Mouse (Mus musculus) heart, embryonic 16.5 days (tissue): ENCODE results near the gene Gm7945. TPM values are rescaled to one million over a fixed set of nuclear protein-coding genes. Genes with fewer than 3 reads are reported as not detected.
"Not testable (repeated sequence)": the region's sequence is repeated elsewhere in the genome, so short reads cannot be mapped to it uniquely, and the experiment has no call there.

Source experiments
- ATAC-seq: fragments of 200-750 bp; cut with Nextera tagmentation; replicated peaks from 2 replicates; pipeline ENCODE4 v1.8.0; 2017; ENCODE audit warnings: moderate number of reproducible peaks; ENCODE audit not compliant: insufficient read depth, low FRiP score; ENCODE audit errors: extremely low read depth
- H3K27ac ChIP-seq: fragments of 300-500 bp; sonication (generic); 2 replicates; pipeline ENCODE4 v1.5.1; 2014; ENCODE audit warnings: mild to moderate bottlenecking, low read length, control low read depth, moderate library complexity
- H3K27me3 ChIP-seq: fragments of 300-500 bp; sonication (generic); 2 replicates; pipeline ENCODE4 v1.6.1; 2014; ENCODE audit warnings: low read length, mixed read lengths; ENCODE audit not compliant: control insufficient read depth, insufficient read depth
- H3K36me3 ChIP-seq: fragments of 300-500 bp; sonication (generic); 2 replicates; pipeline ENCODE4 v1.6.1; 2014; ENCODE audit not compliant: control insufficient read depth, insufficient read depth
- H3K4me1 ChIP-seq: fragments of 300-500 bp; sonication (generic); 2 replicates; pipeline ENCODE4 v1.6.1; 2014; ENCODE audit warnings: low read length, mixed read lengths; ENCODE audit not compliant: control insufficient read depth, insufficient read depth
- H3K4me2 ChIP-seq: fragments of 300-500 bp; sonication (generic); 2 replicates; pipeline ENCODE4 v1.6.1; 2014; ENCODE audit warnings: low read depth, mild to moderate bottlenecking, control low read depth, low read length
- H3K4me3 ChIP-seq: fragments of 300-500 bp; sonication (generic); 2 replicates; pipeline ENCODE4 v1.5.1; 2014; ENCODE audit warnings: mild to moderate bottlenecking, control low read depth, low read length
- H3K9ac ChIP-seq: fragments of 300-500 bp; sonication (generic); 2 replicates; pipeline ENCODE4 v1.6.1; 2014; ENCODE audit warnings: low read length, control low read depth
- H3K9me3 ChIP-seq: fragments of 300-500 bp; sonication (generic); replicated peaks from 2 replicates; pipeline ENCODE4 v1.6.1; 2016; ENCODE audit warnings: low read length; ENCODE audit not compliant: control insufficient read depth
- WGBS: fragments of 180-500 bp; shearing (Covaris S2); extraction: QIAGEN DNeasy Blood & Tissue Kit; methylation state at CpG from one replicate; pipeline ENCODE4 v1.1.7; 2014; 5-methylcytosine and 5-hydroxymethylcytosine counted together
- polyA plus RNA-seq: library from polyadenylated mRNA; unstranded; fragments of >200 nt; fragmentation: Nextera tagmentation; extraction: Ambion mirVana; gene quantifications from 2 replicates; pipeline ENCODE4 v1.2.1, GENCODE M21; 2015

The Gm7945 gene
- not detected in 2 replicates for polyA plus RNA-seq

DNA sequence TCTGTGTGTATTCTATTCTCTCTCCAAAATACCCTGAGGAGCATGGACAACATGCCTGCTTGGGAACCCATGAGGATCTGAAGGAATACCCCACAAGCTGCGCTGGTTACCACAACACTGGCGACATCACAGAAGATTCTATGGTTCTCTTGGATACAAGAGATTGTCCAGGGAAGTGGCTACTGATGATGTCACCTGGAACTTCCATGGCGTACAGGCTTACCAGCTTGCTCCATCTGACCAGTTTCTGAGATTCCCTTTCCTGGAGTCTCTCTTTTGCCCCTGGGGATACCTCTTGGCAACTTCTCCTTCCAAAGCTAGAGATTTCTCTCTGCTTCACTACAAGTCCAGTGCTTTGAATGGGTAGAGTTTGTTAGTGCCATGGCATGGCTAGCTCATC is at the start of gene Gm7945:
Gene Gm7945 (minus strand): TSS at position 101 of the 400 bp plus-strand sequence.
- H3K4me3 ChIP-seq, H3K9ac ChIP-seq, ATAC-seq, H3K9me3 ChIP-seq, H3K36me3 ChIP-seq, H3K4me1 ChIP-seq, H3K4me2 ChIP-seq, H3K27ac ChIP-seq, H3K27me3 ChIP-seq: not testable (repeated sequence)
- no CpG with 5 or more reads among the region's 3 CpGs for WGBS

DNA sequence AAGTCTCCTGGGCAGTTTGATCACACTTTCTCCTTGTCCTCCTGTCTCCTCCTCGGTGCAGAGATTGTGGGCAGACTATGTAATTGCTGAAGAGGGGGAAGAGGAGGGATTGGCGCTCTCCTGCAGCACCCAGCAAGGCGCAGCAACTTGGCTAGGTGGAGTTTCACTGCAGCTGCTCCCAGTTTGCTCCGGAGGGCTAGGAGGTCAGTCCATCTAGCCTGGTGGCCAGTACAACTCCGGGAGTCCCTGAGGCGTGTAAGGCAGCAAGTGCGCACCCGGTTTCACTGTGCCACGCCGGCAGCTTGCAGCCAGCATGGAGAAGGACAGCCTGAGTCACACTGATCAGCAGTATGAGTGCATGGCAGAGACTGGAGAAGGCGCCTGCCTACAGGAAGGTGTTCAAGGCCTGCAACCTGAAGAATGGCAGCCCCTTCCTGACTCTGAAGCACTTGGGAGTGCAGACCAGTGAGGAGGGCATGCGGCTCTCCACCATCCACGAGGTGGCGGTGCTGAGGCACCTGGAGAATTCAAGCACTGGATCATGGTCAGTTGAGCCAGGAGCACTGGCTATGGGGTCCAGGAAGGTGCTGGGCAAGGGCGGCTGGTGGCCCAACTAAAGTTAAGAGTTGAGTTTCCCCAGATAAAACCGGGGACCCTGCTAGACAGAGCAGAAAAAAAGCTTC is 39.4 kb upstream of the Gm7945 start:
- not testable (repeated sequence) for ATAC-seq, H3K9ac ChIP-seq, H3K36me3 ChIP-seq, H3K9me3 ChIP-seq, H3K27ac ChIP-seq, H3K4me1 ChIP-seq, H3K27me3 ChIP-seq
- WGBS = 11% methylated on average over 11 of the region's 16 CpGs
- peak overlapping the region; percentile 27 for H3K4me3 ChIP-seq
- peak overlapping the region; percentile 51 for H3K4me2 ChIP-seq

DNA sequence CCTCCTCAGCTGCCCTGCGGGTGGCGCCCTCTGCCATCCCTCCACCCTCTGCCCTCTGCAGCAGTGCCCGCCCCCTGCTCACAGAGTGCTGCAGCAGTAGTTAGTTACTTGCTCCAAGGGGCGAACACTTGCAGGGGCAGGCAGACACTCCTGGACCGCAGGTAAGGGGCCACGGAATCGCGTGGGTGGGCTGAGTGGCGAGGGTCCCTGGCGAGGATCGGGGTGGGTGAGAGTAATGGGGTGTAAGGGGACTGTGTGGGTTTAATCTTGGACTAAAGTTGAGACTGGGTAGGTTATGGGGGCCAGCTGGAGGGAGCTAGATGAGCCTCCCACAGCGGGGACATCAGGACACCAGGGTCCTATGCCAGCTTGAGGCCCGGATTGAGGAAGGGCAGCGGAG is 38.5 kb upstream of the Gm7945 start:
- not testable (repeated sequence) for H3K27me3 ChIP-seq, H3K9me3 ChIP-seq, H3K9ac ChIP-seq, H3K27ac ChIP-seq, H3K36me3 ChIP-seq, ATAC-seq, H3K4me1 ChIP-seq
- H3K4me3 ChIP-seq = peak overlapping the region; percentile 27
- 14% methylated on average over 14 of the region's 14 CpGs for WGBS
- H3K4me2 ChIP-seq = peak overlapping the region; percentile 51

DNA sequence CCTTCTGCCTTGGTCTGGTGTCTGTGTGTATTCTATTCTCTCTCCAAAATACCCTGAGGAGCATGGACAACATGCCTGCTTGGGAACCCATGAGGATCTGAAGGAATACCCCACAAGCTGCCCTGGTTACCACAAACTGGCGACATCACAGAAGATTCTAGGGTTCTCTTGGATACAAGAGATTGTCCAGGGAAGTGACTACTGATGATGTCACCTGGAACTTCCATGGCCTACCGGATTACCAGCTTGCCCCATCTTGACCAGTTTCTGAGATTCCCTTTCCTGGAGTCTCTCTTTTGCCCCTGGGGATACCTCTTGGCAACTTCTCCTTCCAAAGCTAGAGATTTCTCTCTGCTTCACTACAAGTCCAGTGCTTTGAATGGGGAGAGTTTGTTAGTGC is 22.0 kb upstream of the Gm7945 start, which contains the start of gene Gm6482:
Gene Gm6482 (minus strand): TSS at position 101 of the 400 bp plus-strand sequence.
- not testable (repeated sequence) for H3K27me3 ChIP-seq, H3K9ac ChIP-seq, H3K4me1 ChIP-seq, H3K9me3 ChIP-seq, H3K27ac ChIP-seq, H3K4me2 ChIP-seq, ATAC-seq, H3K4me3 ChIP-seq, H3K36me3 ChIP-seq
- no CpG with 5 or more reads among the region's 2 CpGs for WGBS

DNA sequence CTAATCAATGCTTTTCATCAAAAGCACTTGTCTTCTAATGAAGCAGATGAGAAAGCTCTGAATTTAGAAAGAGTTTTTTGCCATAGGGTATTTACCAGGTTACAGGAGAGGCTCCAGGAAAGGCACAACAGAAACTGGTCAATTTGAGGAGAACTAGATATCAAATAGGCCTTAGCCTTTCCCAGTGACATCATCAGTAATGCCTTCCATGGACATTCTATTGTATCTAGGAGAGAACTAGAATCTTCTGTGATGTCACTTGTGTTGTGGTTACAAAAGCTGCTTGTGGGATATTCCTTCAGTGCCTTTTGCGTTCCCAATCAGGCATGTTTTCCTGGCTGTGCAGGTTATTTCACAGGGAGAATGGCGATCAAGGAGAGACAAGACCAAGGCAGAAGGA is 37.9 kb downstream of the Gm7945 start, which contains the start of gene Gm5798:
Gene Gm5798 (plus strand): TSS at position 301 of the 400 bp plus-strand sequence.
- H3K4me1 ChIP-seq, ATAC-seq, H3K27ac ChIP-seq, H3K4me3 ChIP-seq, H3K36me3 ChIP-seq, H3K9ac ChIP-seq, H3K9me3 ChIP-seq, H3K4me2 ChIP-seq, H3K27me3 ChIP-seq: not testable (repeated sequence)
- WGBS = 43% methylated on average over 2 of the region's 2 CpGs

Other genes with a start within 250 kb of the Gm7945 start
- not detected in 2 replicates for gene Mbl1, start 234.9 kb downstream of the Gm7945 start, polyA plus RNA-seq
- 0.11 and 0.26 TPM in 2 replicates for gene Sftpd, start 201.2 kb downstream of the Gm7945 start, polyA plus RNA-seq
- gene Gm2832, start 107.6 kb downstream of the Gm7945 start, polyA plus RNA-seq = not detected in 2 replicates
- not detected in 2 replicates for gene Gm5798, start 37.8 kb downstream of the Gm7945 start, polyA plus RNA-seq
- gene Gm6482, start 21.9 kb upstream of the Gm7945 start, polyA plus RNA-seq = not detected in 2 replicates
- gene Gm7954, start 67.1 kb upstream of the Gm7945 start, polyA plus RNA-seq = not detected in 2 replicates
- gene Gm3486, start 103.1 kb upstream of the Gm7945 start, polyA plus RNA-seq = not detected in 2 replicates
- gene Gm7970, start 169.2 kb upstream of the Gm7945 start, polyA plus RNA-seq = not detected in 2 replicates
- not detected in 2 replicates for gene 1700049E17Rik2, start 186.8 kb upstream of the Gm7945 start, polyA plus RNA-seq
- gene Gm3072, start 238.2 kb upstream of the Gm7945 start, polyA plus RNA-seq = not detected in 2 replicates